Mouse (Mus musculus) MEL (cell line): ENCODE measurements around the gene Ell.

Source experiments
- CHD2 ChIP-seq: IDR thresholded peaks from 2 replicates; pipeline ENCODE4 v1.6.1; 2011; ENCODE audit warnings: low read length, improper control_type of control experiment
- CTCF ChIP-seq, 3 experiments: IDR thresholded peaks in 2 of 3; conservative IDR thresholded peaks in 1 of 3; 2 replicates each; pipeline ENCODE4 v1.5.1; 2011 to 2012; ENCODE audit warnings: low read length in 3 of 3, low read depth in 2 of 3, mild to moderate bottlenecking in 2 of 3, improper control_type of control experiment in 1 of 3, inconsistent platforms in 1 of 3, mixed read lengths in 1 of 3, moderate library complexity in 1 of 3; ENCODE audit not compliant: control insufficient read depth in 1 of 3, insufficient read depth in 1 of 3, poor library complexity in 1 of 3, severe bottlenecking in 1 of 3
- MAX ChIP-seq: IDR thresholded peaks from 2 replicates; pipeline ENCODE4 v1.6.1; 2011; ENCODE audit warnings: low read length, improper control_type of control experiment
- MXI1 ChIP-seq: IDR thresholded peaks from 2 replicates; pipeline ENCODE4 v1.6.1; 2011; ENCODE audit warnings: mild to moderate bottlenecking, low read depth, low read length, improper control_type of control experiment
- POLR2A ChIP-seq, 2 experiments: IDR thresholded peaks; 2 replicates each; pipeline ENCODE4 v1.6.1; 2011 to 2012; ENCODE audit warnings: low read length in 2 of 2, mild to moderate bottlenecking in 2 of 2, control low read depth in 1 of 2, improper control_type of control experiment in 1 of 2, low read depth in 1 of 2, moderate library complexity in 1 of 2; ENCODE audit not compliant: control insufficient read depth in 1 of 2, insufficient read depth in 1 of 2, poor library complexity in 1 of 2
- POLR2AphosphoS2 ChIP-seq: IDR thresholded peaks from 2 replicates; pipeline ENCODE4 v1.6.1; 2011; ENCODE audit warnings: low read length, improper control_type of control experiment
- SIN3A ChIP-seq: IDR thresholded peaks from 2 replicates; pipeline ENCODE4 v1.6.1; 2012; ENCODE audit warnings: low read length, improper control_type of control experiment, inconsistent platforms
- TBP ChIP-seq: IDR thresholded peaks from 2 replicates; pipeline ENCODE4 v1.8.0; 2011; ENCODE audit warnings: low read depth, low read length, improper control_type of control experiment

DNA sequence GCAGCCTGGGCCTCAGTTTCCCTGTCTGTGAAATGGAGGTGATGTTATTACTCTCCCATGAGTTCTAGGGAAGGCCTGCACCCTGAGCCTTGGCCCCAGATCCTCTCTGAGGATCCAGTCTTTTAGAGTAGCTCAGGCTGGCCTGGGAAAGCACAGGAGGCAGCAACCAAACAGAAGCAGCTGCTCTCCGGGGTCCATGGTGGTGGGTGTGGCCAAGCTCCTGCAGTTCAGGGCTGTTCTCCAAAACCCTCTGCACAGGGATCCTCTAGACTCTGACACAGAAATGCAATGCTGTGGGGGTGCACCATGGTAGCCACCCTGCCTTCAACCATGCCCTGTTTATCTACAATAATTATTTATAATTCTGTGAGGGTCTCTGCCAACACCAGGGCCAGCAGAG is 74.5 kb downstream of the Ell start:
- TF ChIP-seq CTCF (IDR thresholded peaks at IDR 0.05 in 2 of 3, conservative IDR thresholded peaks at IDR 0.05 in 1 of 3; ENCODE audit: control insufficient read depth in 1 of 3, insufficient read depth in 1 of 3, low read depth in 2 of 3, low read length in 3 of 3, poor library complexity in 1 of 3, severe bottlenecking in 1 of 3) (no peak), POLR2A (IDR thresholded peaks at IDR 0.05; ENCODE audit: control insufficient read depth in 1 of 2, insufficient read depth in 1 of 2, low read depth in 1 of 2, low read length in 2 of 2, poor library complexity in 1 of 2) (no peak), CHD2 (no peak), TBP (no peak), MAX (no peak), SIN3A (no peak), POLR2AphosphoS2 (no peak), MXI1 (no peak)
